Mouse (Mus musculus) monocyte, adult 5-6 weeks (primary cell): ENCODE data around the gene Crym. TPM values are rescaled to one million over a fixed set of nuclear protein-coding genes. Genes with fewer than 3 reads are reported as not detected.

Source experiments
- ATAC-seq: fragments of 153-309, 156-312 bp; replicated peaks from 2 replicates; pipeline ENCODE4 v1.8.0; 2017; ENCODE audit warnings: mild to moderate bottlenecking; ENCODE audit not compliant: low TSS enrichment, insufficient number of reproducible peaks, severe bottlenecking, poor library complexity, low FRiP score
- total RNA-seq: library from RNA; stranded (forward); fragments of 200-1000, 200-491, 200-594 nt; gene quantifications from 3 replicates; pipeline ENCODE4 v1.2.3, GENCODE M21; 2017

The Crym gene
- total RNA-seq, result not detected in 3 replicates

DNA sequence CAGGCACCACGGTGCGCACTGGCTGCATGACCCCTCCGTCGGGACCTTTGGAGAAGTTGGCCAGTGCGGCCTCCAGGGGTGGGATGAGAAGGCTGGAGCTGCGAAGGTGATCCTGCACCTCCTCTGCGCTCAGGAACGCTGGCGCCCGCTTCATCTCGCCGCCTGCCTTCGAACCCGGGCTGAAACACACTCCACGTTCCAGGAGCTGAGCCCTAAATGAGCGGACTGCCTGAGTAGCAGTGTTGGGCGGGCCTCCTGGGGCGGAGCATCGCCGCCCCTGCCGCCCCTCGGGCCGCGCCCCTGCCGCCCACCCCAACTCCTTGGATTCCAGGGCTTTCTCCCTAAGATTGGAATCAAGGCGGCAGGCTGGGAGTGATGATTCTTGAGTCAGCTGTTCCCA, at the start of gene Crym:
Crym (minus strand) TSS at position 341 of the 400 bp plus-strand sequence.
- no peak for ATAC-seq

DNA sequence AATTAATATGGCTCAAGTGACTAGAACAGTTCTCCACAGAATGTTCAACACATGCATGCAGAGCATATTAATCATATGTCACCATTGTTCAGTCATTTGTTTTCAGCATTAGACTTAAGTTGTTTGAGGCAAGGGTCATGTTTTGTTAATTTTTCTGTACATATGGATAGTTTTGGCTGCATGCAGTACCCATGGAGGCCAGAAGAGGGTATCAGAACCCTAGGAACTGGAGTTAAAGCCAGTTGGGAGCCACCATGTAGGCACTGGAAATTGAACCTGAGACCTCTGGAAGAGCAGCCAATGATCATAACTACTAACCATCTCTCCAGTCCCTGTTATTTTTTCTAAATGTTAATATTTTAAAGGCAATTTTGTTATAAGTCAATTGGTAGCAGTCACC, 39.2 kb upstream of the Crym start:
- no peak for ATAC-seq

DNA sequence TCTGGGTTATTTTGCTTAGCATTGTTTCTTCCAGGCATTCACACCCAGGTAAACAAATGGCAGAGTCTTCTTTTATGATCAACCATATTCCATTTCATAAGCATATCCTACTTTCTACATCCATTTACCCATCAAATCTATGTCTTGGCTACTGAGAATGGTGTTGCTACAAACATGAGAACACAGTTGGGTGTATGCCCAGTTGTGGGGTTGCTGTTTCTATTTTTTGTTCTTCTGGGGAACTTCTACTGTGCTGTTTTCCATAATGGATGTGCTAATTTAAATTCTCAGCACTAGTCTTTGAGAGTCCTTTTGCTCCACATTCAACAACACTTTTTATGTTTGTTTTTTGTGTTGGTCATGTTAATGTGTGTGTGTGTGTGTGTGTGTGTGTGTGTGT, 26.6 kb upstream of the Crym start:
- ATAC-seq, result no peak

DNA sequence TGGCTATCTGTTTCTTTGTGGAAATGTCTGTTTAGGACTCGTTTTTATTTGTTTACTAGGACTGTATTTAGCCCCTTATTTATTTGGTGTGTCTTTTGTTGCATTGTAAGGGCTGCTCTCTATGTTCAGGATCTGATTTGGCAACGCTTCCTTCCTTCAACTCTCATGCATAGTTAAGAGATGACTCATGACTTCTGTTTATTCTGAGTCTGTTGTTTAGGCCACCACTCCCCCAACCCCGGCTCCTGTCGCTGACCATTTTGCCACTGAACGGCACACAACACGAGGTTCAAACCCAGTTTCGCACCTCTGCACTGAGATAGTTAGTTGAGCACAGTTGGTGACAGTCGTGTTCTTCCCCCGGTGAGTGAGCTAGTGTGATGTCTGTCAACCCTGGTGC, 4.1 kb upstream of the Crym start:
- no peak for ATAC-seq

DNA sequence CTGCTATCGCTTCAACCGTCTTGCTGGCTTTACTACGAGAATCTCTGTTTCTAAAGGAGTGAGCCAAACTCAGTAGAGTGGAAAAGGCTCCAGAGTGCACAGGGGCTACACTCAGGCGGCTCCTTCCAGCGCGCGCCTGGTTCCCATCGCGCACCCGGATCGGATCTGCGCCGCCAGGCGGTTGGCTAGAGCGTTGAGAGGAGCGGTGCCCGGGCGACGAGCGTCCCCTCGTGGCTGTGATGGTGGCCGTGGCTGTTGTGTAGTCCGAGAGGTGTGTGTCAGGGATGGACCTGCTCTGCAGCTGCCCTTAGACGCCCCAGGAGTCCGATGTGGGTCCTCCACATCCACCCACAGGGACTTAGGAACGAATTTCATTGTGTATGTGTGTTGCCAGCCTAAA, 1.9 kb upstream of the Crym start, which contains the start of gene Abca14:
Abca14 (plus strand) TSS at position 173 of the 400 bp plus-strand sequence.
- no peak for ATAC-seq

DNA sequence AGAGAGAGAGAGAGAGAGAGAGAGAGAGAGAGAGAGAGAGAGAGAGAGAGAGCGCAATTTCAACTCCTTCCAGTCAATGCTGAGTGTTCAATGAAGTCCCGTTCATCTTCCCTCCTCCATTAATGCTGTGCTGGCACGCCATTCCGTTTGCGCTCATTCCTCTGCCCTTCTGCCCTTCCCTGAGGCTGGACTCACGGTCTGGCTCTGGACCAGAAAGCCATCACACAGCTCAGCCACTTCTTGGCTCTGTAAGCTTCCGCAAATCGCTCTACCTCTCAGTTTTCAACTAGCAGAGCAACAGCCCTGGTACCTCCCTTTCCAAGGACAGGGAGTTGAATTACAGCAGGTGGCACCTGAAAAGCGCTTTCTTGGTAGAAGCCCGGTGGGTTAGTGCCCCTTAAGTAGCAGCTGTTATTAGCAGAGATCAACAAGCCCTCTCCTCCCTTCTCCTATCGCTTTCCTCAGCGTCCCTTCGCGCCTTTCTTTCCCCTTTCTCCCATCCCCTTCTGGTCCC, 623 bp downstream of the Crym start:
- no peak for ATAC-seq

DNA sequence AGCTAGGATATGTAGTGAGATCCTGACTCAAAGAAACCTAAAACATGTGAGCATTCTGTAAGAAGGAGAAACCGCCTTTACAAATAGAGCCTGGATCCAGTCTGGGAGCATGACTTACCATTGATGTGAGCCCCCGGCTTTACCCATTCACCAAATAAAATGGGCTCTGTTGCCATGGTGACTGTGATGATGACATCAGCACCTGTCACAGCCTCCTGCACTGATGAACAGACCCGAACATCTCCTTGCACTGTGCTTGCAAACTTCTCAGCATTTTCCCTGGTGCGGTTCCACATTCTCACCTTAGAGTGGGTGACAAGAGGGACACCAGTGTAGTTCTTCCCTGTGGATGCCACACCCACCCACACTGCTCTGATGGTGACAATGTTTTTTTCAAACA, 6.7 kb downstream of the Crym start:
- no peak for ATAC-seq

DNA sequence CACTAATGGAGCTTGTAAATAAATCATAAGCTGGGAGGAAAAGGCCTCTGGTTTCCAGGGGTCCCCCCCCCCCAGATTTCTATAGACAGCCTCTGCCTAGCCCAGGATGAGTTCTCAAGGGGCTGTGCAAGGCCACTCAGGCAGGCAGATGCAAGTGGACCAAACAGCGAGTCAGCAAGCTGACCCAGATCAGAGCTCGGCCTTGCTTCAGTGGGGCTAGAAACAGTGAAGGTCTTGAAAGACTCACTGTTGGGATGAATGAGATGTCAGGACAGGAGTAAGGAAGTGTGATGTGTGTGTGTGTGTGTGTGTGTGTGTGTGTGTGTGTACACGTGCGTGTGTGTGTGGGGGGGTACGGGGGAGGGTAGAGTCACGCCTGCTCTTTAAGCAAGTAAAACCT, 9.1 kb downstream of the Crym start:
- ATAC-seq, result no peak

DNA sequence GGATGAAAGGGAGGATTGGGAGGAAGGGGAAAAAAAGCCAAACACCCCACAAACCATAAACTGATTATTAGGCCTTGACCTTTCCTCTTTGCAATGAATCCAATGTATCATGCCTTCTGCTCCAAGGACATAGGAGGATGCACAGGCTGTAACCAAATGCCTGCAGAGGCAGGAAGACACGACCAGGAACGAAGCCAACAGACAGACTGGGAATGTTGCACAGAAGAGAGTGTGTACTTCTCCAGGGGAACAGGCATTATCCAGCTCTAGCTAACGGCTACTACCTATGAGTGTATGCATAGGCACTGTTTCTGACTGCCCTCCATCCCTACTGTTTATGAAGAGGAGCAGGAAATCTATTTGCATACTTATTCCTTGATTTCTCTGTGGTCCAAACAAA, 9.7 kb downstream of the Crym start:
- no peak for ATAC-seq

DNA sequence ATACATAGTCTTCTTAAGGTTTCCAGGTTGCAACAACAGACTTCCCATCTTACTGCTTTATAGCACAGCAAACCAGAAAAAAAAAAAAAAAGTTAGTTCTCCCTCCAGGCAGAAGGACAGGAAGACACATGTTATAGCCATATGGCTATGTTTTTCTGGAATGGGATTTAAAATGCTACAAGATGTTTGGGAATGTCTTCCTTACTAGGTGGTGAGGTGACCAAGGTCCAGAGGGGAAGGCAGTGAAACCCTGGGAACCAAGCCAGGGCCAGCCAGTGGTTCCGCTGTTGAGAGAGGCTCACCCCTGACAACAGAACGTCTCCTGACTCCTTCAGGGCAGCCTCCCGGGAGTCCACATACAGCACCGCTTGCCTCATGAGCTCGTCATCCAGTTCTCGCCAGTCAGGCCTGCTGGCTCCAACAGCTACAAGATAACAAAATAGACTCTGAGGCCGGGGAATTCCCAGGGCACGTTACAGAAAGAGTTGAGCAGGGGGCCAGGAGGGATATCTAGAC, 11.7 kb downstream of the Crym start:
- no peak for ATAC-seq

DNA sequence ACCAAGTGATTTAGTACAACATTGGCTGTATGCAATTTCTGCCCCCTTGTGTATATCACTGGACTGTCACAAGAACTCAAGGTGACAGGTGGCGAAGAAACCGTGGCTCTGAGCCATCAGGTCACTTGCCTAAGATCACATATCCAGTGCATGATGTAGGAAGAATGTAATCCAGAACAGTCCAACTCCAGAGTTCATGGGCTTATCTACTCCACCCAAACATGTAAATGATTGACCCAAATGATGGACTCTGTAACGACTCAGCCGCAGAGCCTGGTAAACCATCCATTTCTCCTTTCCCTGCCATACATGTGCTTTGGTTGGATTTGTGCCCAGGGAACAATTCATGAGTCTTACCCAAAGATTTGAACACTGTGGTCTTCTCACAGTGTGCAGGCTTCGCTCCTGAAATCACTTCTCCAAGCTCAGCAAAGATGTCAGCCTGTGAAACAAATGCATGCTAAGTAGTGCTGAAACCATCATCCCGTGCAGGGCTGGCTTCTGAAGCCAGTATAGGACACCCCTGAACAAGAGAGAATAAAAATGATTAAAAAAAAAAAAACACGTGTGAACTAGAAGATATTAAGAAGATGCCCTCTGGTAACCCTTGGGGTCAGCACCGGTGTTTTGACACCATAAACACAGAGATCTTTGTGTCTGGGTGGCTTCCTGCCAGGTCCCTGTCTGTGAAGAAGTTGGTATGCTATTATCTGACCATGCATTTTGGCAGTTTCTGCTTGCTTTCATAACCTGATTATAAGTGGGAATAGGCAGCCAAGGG, 12.4 kb downstream of the Crym start:
- no peak for ATAC-seq

DNA sequence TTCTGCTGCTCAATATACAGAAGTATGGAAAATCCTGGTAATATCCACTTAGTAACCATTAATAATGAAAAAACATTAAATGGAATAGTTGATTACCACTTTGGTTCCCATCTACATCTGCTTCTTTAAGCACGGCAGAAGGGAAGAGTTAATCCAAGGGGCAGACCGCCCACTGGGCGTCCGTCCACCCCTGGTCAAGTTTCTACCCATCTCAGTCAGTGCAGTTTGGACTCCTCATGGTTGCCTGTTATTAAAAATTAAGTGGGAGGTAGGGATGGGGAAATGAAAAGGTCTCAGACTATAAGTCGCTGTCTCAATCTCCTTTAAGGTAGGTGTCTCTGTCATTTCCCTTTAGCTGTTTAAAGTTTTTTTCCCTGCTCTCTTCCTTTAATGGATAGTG, 13.0 kb downstream of the Crym start:
- ATAC-seq, result no peak

DNA sequence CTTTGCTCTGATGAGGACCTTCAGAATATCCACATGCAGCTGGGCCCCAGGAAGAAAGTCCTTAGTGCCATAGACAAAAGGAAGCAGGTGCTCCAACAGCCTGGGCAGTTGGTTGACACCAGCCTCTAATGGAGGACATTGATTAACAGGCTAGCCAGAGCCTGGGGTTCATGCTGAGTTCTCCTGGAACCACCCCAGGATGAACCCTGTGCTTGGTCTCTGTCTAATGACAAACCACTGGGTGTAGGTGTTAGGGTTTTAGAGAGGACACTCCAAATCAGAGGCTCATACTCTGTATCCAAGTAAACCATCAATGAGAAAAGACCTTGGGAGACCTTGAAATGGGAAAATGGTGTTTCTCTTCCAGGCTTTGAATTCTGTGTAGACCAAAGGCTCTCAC, 19.0 kb downstream of the Crym start:
- no peak for ATAC-seq

DNA sequence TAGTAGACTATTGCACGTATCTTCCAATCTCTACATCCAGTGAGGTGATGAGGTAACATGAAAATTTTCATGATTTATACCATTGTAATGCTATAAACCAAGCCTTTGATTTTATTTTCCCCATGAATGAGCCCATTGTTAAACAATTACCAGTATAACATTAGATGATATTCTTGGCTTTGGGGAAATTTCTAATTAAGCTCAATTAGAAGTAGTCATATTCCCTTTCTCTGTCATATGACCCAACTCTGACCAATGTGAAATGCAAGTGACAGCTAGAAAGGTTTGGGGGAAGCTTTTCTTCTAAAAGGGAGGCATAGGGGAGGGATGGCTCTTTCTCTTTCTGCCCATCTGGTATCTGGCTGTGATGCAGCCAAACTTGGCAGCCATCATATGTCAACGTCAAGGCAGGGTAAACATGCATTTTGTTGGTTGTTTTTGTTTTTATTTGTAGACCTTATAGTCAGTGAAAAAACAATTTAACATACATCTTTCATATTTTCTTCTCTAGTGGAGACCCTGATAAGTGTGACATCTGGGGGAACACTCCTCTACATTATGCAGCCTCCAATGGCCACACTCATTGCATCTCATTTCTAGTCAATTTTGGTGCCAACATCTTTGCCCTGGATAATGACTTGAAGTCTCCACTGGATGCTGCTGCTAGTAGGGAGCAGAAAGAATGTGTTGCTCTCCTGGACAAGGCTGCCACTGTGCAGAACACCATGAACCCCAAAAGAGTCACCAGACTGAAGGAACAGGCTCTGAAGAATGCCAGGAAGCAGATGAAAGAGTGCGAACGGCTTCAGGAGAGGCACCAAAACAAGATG, 20.3 kb downstream of the Crym start:
- ATAC-seq, result no peak

DNA sequence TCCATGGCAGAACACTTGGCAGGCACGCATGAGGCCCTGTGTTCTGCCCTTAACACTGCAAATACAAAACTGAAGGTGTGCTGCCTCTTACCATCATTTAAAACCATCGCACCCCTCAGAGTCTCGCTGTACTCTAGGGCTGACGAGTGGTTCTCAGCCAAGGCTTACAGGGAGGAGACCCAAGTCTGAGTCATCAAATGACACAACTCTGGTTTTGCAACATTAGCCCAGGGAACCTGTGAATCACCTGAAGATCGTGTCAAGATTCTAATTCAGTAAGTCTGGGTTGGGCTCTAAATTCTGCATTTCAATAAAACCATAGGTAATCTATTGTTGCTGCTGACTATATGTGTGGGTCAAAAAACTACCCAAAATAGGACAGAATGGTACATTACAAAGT, 21.4 kb downstream of the Crym start:
- no peak for ATAC-seq

DNA sequence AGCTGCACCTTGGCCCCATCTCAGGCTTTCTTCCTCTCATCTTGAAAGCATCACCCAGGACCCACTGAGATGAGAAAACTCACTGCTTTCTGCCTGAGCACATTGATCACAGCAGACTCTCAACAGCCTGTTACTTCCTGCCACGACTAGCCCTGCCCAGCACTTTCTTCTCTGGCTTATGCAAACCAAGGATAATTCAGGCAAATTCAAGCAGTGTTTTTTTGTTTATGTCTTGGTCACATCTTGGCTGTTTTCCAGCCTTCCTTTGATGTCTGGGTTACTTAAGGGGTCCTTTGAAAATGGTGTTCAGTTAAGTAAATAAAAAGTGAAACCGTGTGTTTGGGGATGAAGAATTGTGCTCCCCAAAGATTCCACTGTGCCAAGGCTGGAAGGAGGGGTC, 23.0 kb downstream of the Crym start:
- no peak for ATAC-seq

DNA sequence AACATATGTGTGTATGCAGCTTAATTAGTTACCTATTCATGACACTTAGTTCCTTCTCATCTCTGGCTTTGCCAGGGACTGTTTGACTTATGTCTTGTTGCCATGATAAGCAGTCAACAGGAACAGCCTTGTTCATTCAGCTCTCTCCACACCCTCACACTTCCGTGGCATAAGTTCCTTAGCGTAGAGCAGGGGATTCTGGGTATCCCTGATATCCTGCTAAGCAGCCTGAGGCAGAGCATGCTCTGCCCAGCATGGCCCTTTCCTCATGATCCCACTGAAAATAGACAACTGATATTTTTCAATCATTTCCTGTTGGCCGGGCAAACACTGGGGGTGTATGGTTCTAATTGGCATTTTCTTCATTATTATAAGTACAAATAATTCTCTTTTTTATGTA, 24.3 kb downstream of the Crym start:
- ATAC-seq, result no peak

DNA sequence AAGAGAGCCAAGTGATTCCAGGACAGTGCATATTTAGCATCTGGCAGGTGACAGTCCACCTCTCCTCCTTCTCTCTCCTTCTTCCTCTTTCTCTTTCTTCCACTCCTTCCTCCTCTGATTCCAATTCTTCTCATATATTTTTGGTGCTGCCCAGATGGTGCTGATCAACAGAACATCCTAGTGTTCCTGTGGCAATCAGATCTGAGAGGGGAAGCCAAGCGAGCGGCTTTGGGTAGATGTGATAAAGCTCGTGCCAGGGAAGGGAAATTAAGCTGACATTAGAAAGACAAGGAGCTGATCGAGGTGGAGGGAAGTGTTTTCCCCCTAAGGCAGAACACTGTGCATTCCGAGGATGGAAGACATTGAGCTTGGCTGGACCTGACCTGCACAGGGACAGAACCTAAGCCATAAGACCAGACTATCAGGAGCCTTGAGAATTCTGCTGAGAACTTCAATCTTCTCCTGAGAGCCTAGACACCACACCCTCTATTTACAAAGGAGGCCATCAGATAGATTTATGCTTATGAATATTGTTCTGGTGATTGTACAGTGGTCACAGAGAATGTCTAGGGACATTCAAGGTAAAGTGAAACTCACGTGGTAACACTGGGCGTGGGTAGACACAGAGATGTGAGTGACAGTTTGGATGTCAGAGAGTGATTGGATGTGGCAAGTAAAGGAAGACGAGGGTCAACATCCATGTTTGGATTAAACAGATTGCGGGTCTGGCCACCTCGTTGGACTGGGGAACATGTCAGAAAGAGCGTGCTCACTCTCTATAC, 27.0 kb downstream of the Crym start:
- ATAC-seq, result no peak
